Mouse (Mus musculus) left cerebral cortex, adult 8-10 months (tissue): ENCODE measurements at regions not wholly inside any gene's neighbourhood (a gene's known extent, or its start where the extent isn't known, plus 50 kb on each side); places are given as distances from the start of the nearest gene placed in this dataset.

Experiments used
- DNase-seq, 2 experiments: peaks; one replicate each; pipeline ENCODE4 v3.0.0; 2022; ENCODE audit warnings: low spot score in 2 of 2

DNA sequence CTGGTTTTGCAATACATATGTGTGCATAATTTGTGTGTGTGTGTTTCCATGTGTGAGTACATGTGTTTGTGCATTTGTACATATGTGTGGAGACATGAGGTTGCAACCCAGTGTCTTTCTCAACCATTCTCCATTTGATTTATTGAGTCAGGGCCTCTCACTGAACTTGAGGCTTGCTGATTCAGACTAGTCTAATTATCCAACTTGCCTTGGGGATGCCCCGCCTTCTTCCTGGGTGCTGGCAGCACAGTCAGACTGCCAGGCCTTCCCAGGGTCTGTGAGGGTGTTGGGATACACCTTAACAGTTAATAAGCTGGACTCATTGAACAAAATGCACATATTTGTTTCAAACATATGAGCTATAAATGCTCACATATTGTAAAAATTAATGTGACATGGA lies 56.1 kb upstream of the Pde7b start:
- no peak for DNase-seq

DNA sequence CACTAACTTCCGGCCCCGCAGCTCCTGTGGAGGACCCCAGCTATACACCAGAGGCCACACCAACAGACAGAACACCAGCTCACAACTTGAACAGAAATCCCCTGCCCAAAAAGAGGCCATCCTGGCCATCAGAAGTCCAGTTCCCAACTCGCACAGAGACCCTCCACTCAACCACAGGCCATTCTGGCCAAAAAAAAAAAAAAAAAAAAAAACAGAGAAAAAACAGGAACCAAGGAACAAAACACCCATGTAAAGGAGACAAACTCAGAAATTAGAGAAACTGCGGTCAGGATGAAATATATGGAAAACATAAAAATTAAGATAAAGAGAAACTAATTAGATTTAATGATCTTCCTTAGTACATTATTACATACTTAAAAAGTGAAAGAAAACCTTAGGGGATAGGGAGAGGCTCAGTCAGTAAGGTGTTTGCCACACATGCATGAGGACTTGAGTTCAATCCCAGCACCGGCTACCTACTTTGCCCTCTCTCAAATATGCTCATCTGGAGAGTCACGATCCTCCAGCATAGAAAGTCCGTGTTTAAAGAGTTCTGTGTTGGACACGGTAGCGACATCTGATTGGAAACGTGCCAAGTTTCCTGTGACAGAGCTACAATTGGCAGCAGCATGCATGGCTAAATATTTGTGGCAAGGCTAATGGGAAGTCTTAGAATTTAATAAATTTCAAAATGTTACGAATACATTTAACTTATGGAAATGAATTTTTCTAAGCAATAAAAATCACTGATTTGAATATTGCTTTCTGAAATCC lies 51.9 kb upstream of the Pde7b start:
- no peak for DNase-seq

DNA sequence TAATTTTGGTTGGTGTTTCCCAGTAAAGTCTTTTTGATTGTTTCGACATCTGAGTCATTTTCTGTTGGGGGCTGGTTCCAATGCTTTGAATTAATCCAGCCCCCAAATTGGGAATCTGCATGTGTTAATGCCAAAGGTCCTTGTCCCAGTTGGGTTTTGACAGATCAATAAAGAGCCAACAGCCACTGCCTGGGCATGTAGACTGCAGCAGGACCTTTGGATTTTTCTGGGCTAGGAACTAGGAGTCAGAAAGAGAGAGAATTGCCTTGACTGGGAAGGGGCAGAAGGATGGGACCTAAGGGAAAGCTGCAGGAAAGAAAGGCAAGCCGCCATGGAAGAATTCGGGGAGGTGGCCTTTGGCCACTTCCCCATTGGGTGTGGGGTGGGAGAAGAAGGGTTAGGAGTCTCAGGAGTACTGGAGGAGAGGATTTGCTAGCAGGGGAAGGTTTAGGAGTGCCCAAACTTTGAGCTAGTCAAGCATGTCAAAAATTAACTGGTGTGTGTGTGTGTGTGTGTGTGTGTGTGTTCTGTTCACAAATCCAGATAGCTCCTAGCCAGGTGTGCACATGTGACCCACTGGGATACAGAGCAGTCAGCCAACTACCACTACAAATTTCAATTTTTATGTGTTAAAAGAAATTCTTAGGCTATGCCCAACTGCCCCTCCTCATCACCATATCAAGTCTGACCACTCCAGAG lies 51.0 kb upstream of the Pde7b start:
- no peak for DNase-seq
